Mouse (Mus musculus): ENCODE data around the gene AA986860.
A peak's percentile ranks its signal among the peaks of the same experiment; 100 is the strongest.

The AA986860 gene

GRCm38 (mm10) chr1:130779867-130780266 lies 48.1 kb downstream of the AA986860 start:
- no peak for DNase-seq

DNA sequence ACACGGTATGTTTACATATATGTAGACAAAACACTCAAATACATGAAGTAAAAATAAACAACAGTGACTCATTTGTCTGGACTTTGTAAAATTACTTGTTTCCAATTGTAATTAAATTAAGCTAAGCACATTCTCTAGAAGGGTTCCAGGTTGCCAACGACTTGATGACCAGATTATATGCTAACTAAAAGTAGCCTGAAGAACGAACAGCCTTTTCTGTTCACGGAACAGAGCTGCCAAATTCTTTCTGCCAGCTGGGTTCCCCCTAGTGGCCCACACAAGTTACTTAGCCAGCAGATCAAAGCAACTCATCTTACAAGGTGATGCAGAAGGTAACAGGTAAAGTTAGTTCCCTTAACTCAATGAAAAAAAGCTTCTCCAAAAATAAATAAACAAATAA lies 52.3 kb downstream of the AA986860 start:
- peak in 1 of 2 experiments; percentile 52 for DNase-seq

GRCm38 (mm10) chr1:130787001-130787400 lies 55.2 kb downstream of the AA986860 start:
- DNase-seq: no peak

DNA sequence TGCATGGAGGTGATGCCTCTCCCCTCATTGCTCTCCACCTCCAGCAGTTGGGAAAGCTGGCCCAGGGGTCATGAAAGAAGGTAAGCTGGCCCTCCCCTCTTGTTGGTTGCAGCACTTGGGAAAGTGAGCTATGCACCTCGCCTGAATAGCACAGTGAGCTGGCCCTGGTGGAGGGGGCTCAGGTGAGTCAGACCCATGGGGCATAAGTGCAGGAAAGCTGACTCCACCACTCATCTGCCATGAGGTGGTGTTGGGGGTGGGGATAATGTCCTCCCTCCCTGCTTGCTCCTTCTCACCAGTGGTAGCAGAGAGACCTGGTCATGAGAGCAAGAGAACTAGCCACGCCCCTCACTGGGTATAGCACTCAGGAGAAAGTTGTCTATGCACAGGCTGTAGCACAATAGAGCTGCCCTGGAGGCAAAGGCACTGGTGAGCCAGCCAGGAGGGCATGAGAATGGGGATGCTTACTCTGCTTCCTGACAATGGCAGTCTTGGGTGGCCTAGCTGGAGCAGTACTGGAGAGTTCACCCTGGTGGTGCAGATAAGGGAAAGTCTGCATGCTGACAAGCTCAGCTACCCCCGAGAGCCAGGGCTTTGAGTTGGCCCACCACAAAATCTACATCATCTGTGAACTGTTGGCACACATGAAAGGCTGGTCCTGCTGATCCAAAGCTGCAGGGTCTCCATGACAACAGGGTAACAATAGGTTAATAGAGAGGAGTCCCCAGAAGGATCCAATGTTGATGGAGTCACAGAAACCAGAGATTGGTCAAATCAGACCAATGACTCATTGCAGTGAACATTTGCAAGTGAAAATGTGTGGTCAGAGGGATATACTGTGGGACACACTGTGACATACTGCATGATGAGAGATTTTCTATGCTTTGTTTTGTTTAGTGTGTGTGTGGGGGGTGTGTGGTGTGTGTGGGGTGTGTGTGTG lies 58.0 kb downstream of the AA986860 start:
- no peak for DNase-seq

All from cerebellum, postnatal 25 days (tissue).